In genomic region chr13:70348456-70348855, GRCm38 (mm10) we compare ENCODE assay signal across 25 mouse cellular contexts.
"Had no signal": no experiment of that assay in that cellular context is flagged by ENCODE, and none has a peak within 500 bp of the region (broad histone marks: within the 10 kb centered on the region; RNA-seq: fewer than 3 reads in every experiment).

No protein-coding gene starts in this region.

- ATAC-seq: hindbrain, embryonic 16.5 days; inflammation-experienced regulatory T-cells, adult 6 months; intestine, embryonic 15.5 days; intestine, postnatal 0 days had no signal

- H3K36me3 ChIP-seq: heart, embryonic 10.5 days; heart, embryonic 12.5 days; hindbrain, embryonic 10.5 days; hindbrain, embryonic 12.5 days; intestine, embryonic 15.5 days; limb, embryonic 10.5 days; limb, embryonic 12.5 days had no signal

- DNase-seq: gastrocnemius, adult 2 months; gastrocnemius, postnatal 10 days; gastrocnemius, postnatal 25 days; heart, adult 18-20 months; heart, postnatal 10 days; heart, postnatal 4 days; kidney, adult 18-20 months; kidney, adult 8-10 months; kidney, postnatal 10 days; kidney, postnatal 25 days; kidney, postnatal 4 days; liver had no signal

- H3K9ac ChIP-seq: heart, embryonic 12.5 days; hindbrain, embryonic 12.5 days; hindbrain, embryonic 14.5 days; intestine, embryonic 15.5 days; limb, embryonic 12.5 days had no signal

- H3K4me2 ChIP-seq: heart, embryonic 12.5 days; hindbrain, embryonic 12.5 days; hindbrain, embryonic 14.5 days; intestine, embryonic 15.5 days; limb, embryonic 12.5 days had no signal

- H3K4me1 ChIP-seq: heart, embryonic 10.5 days; heart, embryonic 12.5 days; intestine, embryonic 15.5 days had no signal

- H3K27ac ChIP-seq: gastrocnemius, adult 2 months; heart, embryonic 10.5 days; hindbrain, embryonic 10.5 days; hindbrain, embryonic 12.5 days; hindbrain, embryonic 14.5 days; intestine, embryonic 15.5 days; layer of hippocampus, adult 2 months; left cerebral cortex, adult 2 months; limb, embryonic 10.5 days; limb, embryonic 12.5 days had no signal

- H3K4me3 ChIP-seq: gastrocnemius, adult 2 months; heart, embryonic 10.5 days; heart, embryonic 12.5 days; hindbrain, embryonic 10.5 days; hindbrain, embryonic 12.5 days; intestine, embryonic 15.5 days; layer of hippocampus, adult 2 months; left cerebral cortex, adult 2 months; limb, embryonic 10.5 days; limb, embryonic 12.5 days had no signal

- H3K27me3 ChIP-seq: heart, embryonic 12.5 days; hindbrain, embryonic 12.5 days; intestine, embryonic 15.5 days; limb, embryonic 12.5 days had no signal

- H3K9me3 ChIP-seq: heart, embryonic 10.5 days; hindbrain, embryonic 12.5 days; intestine, embryonic 15.5 days; limb, embryonic 10.5 days; limb, embryonic 12.5 days had no signal
